In the genomic region with DNA sequence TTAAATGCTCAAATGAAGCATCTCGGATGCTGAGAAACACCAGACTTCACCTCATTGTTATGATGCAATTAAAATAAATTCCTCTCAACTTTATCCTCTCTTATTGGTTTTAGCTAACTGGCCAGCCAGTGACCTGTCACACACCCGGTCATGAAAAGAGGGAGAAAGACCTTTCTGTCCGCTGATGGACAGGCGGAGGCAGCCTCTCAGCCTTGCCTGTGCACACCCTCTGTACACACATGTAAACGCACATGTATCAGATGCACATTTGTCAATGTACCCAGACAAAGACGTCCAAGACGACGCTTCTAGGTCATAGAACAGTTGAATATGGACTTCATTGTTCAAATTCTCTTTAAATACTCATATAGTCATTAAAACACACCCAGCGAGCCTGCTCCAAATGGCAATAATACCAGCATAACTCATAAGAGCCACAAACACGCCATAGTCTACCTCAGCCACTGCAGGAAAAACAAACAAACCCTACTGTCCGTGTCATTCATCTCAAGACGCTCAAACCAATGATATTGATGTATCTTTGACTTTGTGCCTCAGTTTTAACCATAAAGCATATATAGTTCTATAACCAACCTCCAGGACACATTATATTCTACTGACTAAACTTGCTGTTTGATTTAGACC, we compare ENCODE assay signal across 8 mouse cellular contexts. TPM values are rescaled to one million over a fixed set of nuclear protein-coding genes. Genes with fewer than 3 reads are reported as not detected.
DNase-seq lines count a peak whose midpoint lies in the region; ATAC-seq and TF ChIP-seq lines count a peak whose summit lies in the region.

No protein-coding gene starts in this region.

- H3K4me2 ChIP-seq in heart, embryonic 12.5 days = peak overlapping the region; percentile 86
- peak overlapping the region; percentile 75 for H3K4me2 ChIP-seq in forebrain, embryonic 11.5 days (ENCODE audit: low read depth, low read length, severe bottlenecking)
- peak overlapping the region; percentile 79 for H3K4me2 ChIP-seq in kidney, embryonic 14.5 days (replicated peaks; ENCODE audit: low read depth, low read length)
- peak overlapping the region; percentile 72 for H3K4me2 ChIP-seq in midbrain, embryonic 16.5 days (ENCODE audit: low read length)

- no peak for TF ChIP-seq POLR2A in cerebellum, adult 2 months (IDR thresholded peaks at IDR 0.05; ENCODE audit: borderline replicate concordance, insufficient read depth, low read length)

- no peak for ATAC-seq in heart, embryonic 12.5 days (ENCODE audit: insufficient number of reproducible peaks, low FRiP score)
- ATAC-seq in forebrain, embryonic 11.5 days (replicated peaks; ENCODE audit: low FRiP score) = no peak
- no peak for ATAC-seq in kidney, embryonic 14.5 days (ENCODE audit: low FRiP score, low TSS enrichment)
- no peak for ATAC-seq in midbrain, embryonic 16.5 days
- ATAC-seq in megakaryocyte-erythroid progenitor cell, adult 5-6 weeks (replicated peaks; ENCODE audit: low FRiP score, low TSS enrichment, poor library complexity, severe bottlenecking) = no peak

- H3K27ac ChIP-seq in heart, embryonic 12.5 days (ENCODE audit: poor library complexity, severe bottlenecking) = no peak overlapping the region
- peak overlapping the region; percentile 93 for H3K27ac ChIP-seq in forebrain, embryonic 11.5 days (ENCODE audit: low read depth, low read length)
- peak overlapping the region; percentile 100 for H3K27ac ChIP-seq in kidney, embryonic 14.5 days (ENCODE audit: low read depth, low read length)
- peak overlapping the region; percentile 82 for H3K27ac ChIP-seq in midbrain, embryonic 16.5 days (ENCODE audit: low read length)
- no peak overlapping the region for H3K27ac ChIP-seq in cerebellum, adult 2 months (ENCODE audit: insufficient read depth, low read length)

- 8% methylated on average over 12 of the region's 12 CpGs for WGBS in heart, embryonic 12.5 days
- WGBS in forebrain, embryonic 11.5 days = 2% methylated on average over 12 of the region's 12 CpGs
- WGBS in kidney, embryonic 14.5 days = 4% methylated on average over 12 of the region's 12 CpGs
- WGBS in midbrain, embryonic 16.5 days = 4% methylated on average over 12 of the region's 12 CpGs
- 31% methylated on average over 12 of the region's 12 CpGs for WGBS in cerebellum, adult 2 months

- no peak for TF ChIP-seq CTCF in cerebellum, adult 2 months (IDR thresholded peaks at IDR 0.05; ENCODE audit: borderline replicate concordance, insufficient read depth, low read depth, low read length)

- H3K36me3 ChIP-seq in heart, embryonic 12.5 days = peaks cover 5% of the 10 kb centered on the region
- H3K36me3 ChIP-seq in forebrain, embryonic 11.5 days (ENCODE audit: control insufficient read depth, insufficient read depth, low read length) = no peaks in the 10 kb centered on the region
- H3K36me3 ChIP-seq in kidney, embryonic 14.5 days (ENCODE audit: control insufficient read depth, insufficient read depth, low read length) = peaks cover 18% of the 10 kb centered on the region
- H3K36me3 ChIP-seq in midbrain, embryonic 16.5 days (ENCODE audit: control insufficient read depth, insufficient read depth, low read length) = no peaks in the 10 kb centered on the region

- H3K4me3 ChIP-seq in heart, embryonic 12.5 days = peak overlapping the region; percentile 93
- peak overlapping the region; percentile 79 for H3K4me3 ChIP-seq in forebrain, embryonic 11.5 days (ENCODE audit: low read depth, low read length)
- H3K4me3 ChIP-seq in kidney, embryonic 14.5 days (ENCODE audit: low read length) = peak overlapping the region; percentile 96
- peak overlapping the region; percentile 72 for H3K4me3 ChIP-seq in midbrain, embryonic 16.5 days (ENCODE audit: low read depth, low read length)
- no peak overlapping the region for H3K4me3 ChIP-seq in cerebellum, adult 2 months (replicated peaks; ENCODE audit: insufficient read depth, low read depth, low read length)

- no peak for DNase-seq in heart, postnatal 4 days
- peak; percentile 61 for DNase-seq in forebrain, embryonic 11.5 days (ENCODE audit: low spot score)
- no peak for DNase-seq in cerebellum, adult 8-10 months
- no peak for DNase-seq in cerebellum, adult 2 months

- H3K9me3 ChIP-seq in heart, embryonic 12.5 days (replicated peaks) = no peaks in the 10 kb centered on the region
- no peaks in the 10 kb centered on the region for H3K9me3 ChIP-seq in forebrain, embryonic 11.5 days (ENCODE audit: control insufficient read depth, low read length)
- no peaks in the 10 kb centered on the region for H3K9me3 ChIP-seq in kidney, embryonic 14.5 days (ENCODE audit: control insufficient read depth, low read length)
- no peaks in the 10 kb centered on the region for H3K9me3 ChIP-seq in midbrain, embryonic 16.5 days (replicated peaks; ENCODE audit: control insufficient read depth, low read length, poor library complexity, severe bottlenecking)

- peaks cover 21% of the 10 kb centered on the region; the same call in 1 of the 2 replicates for H3K4me1 ChIP-seq in heart, embryonic 12.5 days (replicated peaks)
- H3K4me1 ChIP-seq in forebrain, embryonic 11.5 days (replicated peaks; ENCODE audit: control insufficient read depth, insufficient read depth, low read length) = no peaks in the 10 kb centered on the region
- H3K4me1 ChIP-seq in kidney, embryonic 14.5 days (ENCODE audit: control insufficient read depth, insufficient read depth, low read length) = no peaks in the 10 kb centered on the region
- 0 out of 2 replicates have a peak, but pooled peaks cover 2% of the 10 kb centered on the region for H3K4me1 ChIP-seq in midbrain, embryonic 16.5 days (ENCODE audit: control insufficient read depth, insufficient read depth, low read length)
- no peaks in the 10 kb centered on the region for H3K4me1 ChIP-seq in cerebellum, adult 2 months (ENCODE audit: control insufficient read depth, insufficient read depth, low read length)

- H3K27me3 ChIP-seq in heart, embryonic 12.5 days (replicated peaks) = peaks cover 19% of the 10 kb centered on the region
- peaks cover 20% of the 10 kb centered on the region for H3K27me3 ChIP-seq in forebrain, embryonic 11.5 days (ENCODE audit: control insufficient read depth, insufficient read depth, low read length)
- H3K27me3 ChIP-seq in kidney, embryonic 14.5 days (ENCODE audit: control insufficient read depth, insufficient read depth, low read length) = peaks cover 2% of the 10 kb centered on the region; the same call in 1 of the 2 replicates
- H3K27me3 ChIP-seq in midbrain, embryonic 16.5 days (ENCODE audit: control insufficient read depth, insufficient read depth, low read depth, low read length) = peaks cover 12% of the 10 kb centered on the region
- peaks cover 11% of the 10 kb centered on the region; the same call in 1 of the 2 replicates for H3K27me3 ChIP-seq in cerebellum, adult 2 months (ENCODE audit: control insufficient read depth, insufficient read depth, low read length)

- 0 out of 2 replicates have a peak overlapping the region, but pooled peaks have one; percentile 30 for H3K9ac ChIP-seq in heart, embryonic 12.5 days
- peak overlapping the region; percentile 98 for H3K9ac ChIP-seq in forebrain, embryonic 11.5 days (ENCODE audit: low read length)
- H3K9ac ChIP-seq in kidney, embryonic 14.5 days (ENCODE audit: low read depth, low read length) = peak overlapping the region; percentile 100
- H3K9ac ChIP-seq in midbrain, embryonic 16.5 days (ENCODE audit: low read depth, low read length) = peak overlapping the region; percentile 55; the same call in 1 of the 2 replicates

RNA-seq across cellular contexts. Expression of a gene that starts 3.9 kb away (rescaled TPM):
- polyA plus RNA-seq in heart, embryonic 12.5 days (2016; fragmentation: Nextera tagmentation; extraction: Ambion mirVana) = 26.5 and 27.7 TPM in 2 replicates
- total RNA-seq in heart, postnatal 4 days (2021) = 10 to 100 TPM; 34.3 to 35.0 TPM
- polyA plus RNA-seq in forebrain, embryonic 11.5 days (2014; fragmentation: Nextera tagmentation; extraction: Ambion mirVana) = 124 and 137 TPM in 2 replicates
- polyA plus RNA-seq in kidney, embryonic 14.5 days (2014; fragmentation: Nextera tagmentation; extraction: Ambion mirVana) = 310 and 320 TPM in 2 replicates
- polyA plus RNA-seq in midbrain, embryonic 16.5 days (2015; fragmentation: Nextera tagmentation; extraction: Ambion mirVana) = 78.0 and 102 TPM in 2 replicates
- polyA plus RNA-seq in cerebellum, adult 2 months (2012; rRNA removed) = 25.5 and 28.9 TPM in 2 replicates
- total RNA-seq in megakaryocyte-erythroid progenitor cell, adult 5-6 weeks (2014; fragmentation: Nextera tagmentation) = not detected in 2 replicates
- not detected in 2 replicates for total RNA-seq in megakaryocyte-erythroid progenitor cell, adult 5-6 weeks (2017)

Comparison
In these comparisons a context has a peak if more than half of its experiments do, and no peak if none do; other contexts are left out.
1. H3K27ac ChIP-seq: peak in forebrain, embryonic 11.5 days (single experiment), kidney, embryonic 14.5 days (single experiment) and midbrain, embryonic 16.5 days (single experiment); none in heart, embryonic 12.5 days (single experiment) and cerebellum, adult 2 months (single experiment).
2. H3K9ac ChIP-seq: peak in every context shown above with its lines; median percentile 100 in kidney, embryonic 14.5 days; 98 in forebrain, embryonic 11.5 days; 55 in midbrain, embryonic 16.5 days; 30 in heart, embryonic 12.5 days.
3. Peak in every context shown above with its lines, with median percentiles within 50 percentile points of each other: H3K4me2 ChIP-seq.